Mouse (Mus musculus) thymus, adult 2 months (tissue): ENCODE measurements around the gene Pimreg.

ENCODE experiments used
- CTCF ChIP-seq: fragments of 200-500 bp; IDR thresholded peaks from 2 replicates; pipeline ENCODE4 v1.5.1; 2012; ENCODE audit warnings: mild to moderate bottlenecking, control low read depth, low read length, moderate library complexity, borderline replicate concordance; ENCODE audit not compliant: control insufficient read depth, poor library complexity, insufficient read depth; ENCODE audit errors: extremely low read depth
- POLR2A ChIP-seq: fragments of 200-500 bp; IDR thresholded peaks from 2 replicates; pipeline ENCODE4 v1.6.1; 2012; ENCODE audit warnings: mild to moderate bottlenecking, low read length, control low read depth, moderate library complexity; ENCODE audit not compliant: control insufficient read depth, poor library complexity, insufficient read depth; ENCODE audit errors: extremely low read depth

DNA sequence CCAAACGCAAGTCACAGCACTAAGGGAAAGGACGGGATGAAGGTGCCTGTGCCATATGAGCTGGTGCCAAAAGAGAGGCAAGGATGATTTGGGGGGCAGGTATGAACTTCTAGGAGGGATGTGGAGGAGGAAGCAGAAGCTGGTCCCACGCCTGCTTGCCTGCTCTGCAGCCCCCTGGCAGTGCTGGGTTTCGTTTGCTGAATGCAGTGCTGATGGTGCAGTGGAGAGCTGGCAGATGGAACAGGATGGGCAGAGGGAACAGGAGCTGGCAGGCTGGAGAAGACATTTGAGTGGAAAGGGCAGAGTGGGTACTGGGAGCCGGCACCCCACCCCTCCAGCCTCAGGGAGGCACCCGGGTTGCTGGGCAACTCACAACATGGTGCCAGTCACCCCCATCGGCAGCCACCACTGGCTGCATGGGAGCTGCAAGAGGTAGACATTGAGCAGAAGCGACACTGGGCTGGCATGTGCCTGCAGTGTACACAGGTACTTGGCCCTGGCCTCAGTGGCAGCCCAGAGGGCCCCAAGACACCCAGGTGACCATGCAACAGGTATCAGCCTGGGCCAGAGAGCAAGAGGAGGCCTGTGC, 7.4 kb downstream of the Pimreg start:
- no peak for TF ChIP-seq CTCF
- no peak for TF ChIP-seq POLR2A
